Mouse (Mus musculus) heart, adult 9 months (tissue): ENCODE results near the gene Vipr1.
"Not testable (repeated sequence)": the region's sequence is repeated elsewhere in the genome, so short reads cannot be mapped to it uniquely, and the experiment has no call there.

ENCODE experiments used
- DNase-seq, 2 experiments: peaks; one replicate each; pipeline ENCODE4 v3.0.0; 2022; ENCODE audit warnings: low spot score in 2 of 2

Vipr1 gene

GRCm38 (mm10) chr9:121642401-121643181 is at the start of gene Vipr1:
Gene Vipr1 (plus strand): TSS chr9:121642716.
- DNase-seq = no peak

GRCm38 (mm10) chr9:121592948-121593550 is 49.5 kb upstream of the Vipr1 start:
- DNase-seq = peak in 1 of 2 experiments; percentile 20

- DNase-seq = not testable (repeated sequence)
Observed at GRCm38 (mm10) chr9:121593768-121594167, 48.7 kb upstream of the Vipr1 start.

GRCm38 (mm10) chr9:121594771-121595170 is 47.7 kb upstream of the Vipr1 start:
- DNase-seq = no peak

GRCm38 (mm10) chr9:121598106-121598505 is 44.4 kb upstream of the Vipr1 start:
- no peak for DNase-seq

- DNase-seq = no peak
Observed at GRCm38 (mm10) chr9:121599551-121599950, 43.0 kb upstream of the Vipr1 start.

GRCm38 (mm10) chr9:121600201-121600860 is 42.2 kb upstream of the Vipr1 start:
- no peak for DNase-seq

- no peak for DNase-seq
Observed at GRCm38 (mm10) chr9:121600861-121601427, 41.6 kb upstream of the Vipr1 start.

- DNase-seq = no peak
Observed at GRCm38 (mm10) chr9:121602381-121602780, 40.1 kb upstream of the Vipr1 start.

GRCm38 (mm10) chr9:121605414-121606278 is 36.9 kb upstream of the Vipr1 start:
- DNase-seq = peak; percentile 38 to 64

GRCm38 (mm10) chr9:121606498-121607096 is 35.9 kb upstream of the Vipr1 start:
- DNase-seq = no peak

GRCm38 (mm10) chr9:121609381-121609780 is 33.1 kb upstream of the Vipr1 start:
- DNase-seq = no peak

- DNase-seq = no peak
Observed at GRCm38 (mm10) chr9:121613192-121613591, 29.3 kb upstream of the Vipr1 start.

- DNase-seq = no peak
Observed at GRCm38 (mm10) chr9:121614241-121614757, 28.2 kb upstream of the Vipr1 start.

GRCm38 (mm10) chr9:121616471-121616870 is 26.0 kb upstream of the Vipr1 start:
- DNase-seq = no peak

GRCm38 (mm10) chr9:121619441-121619840 is 23.1 kb upstream of the Vipr1 start:
- DNase-seq = no peak

GRCm38 (mm10) chr9:121623235-121623634 is 19.3 kb upstream of the Vipr1 start:
- no peak for DNase-seq

- DNase-seq = no peak
Observed at GRCm38 (mm10) chr9:121624920-121625319, 17.6 kb upstream of the Vipr1 start.

GRCm38 (mm10) chr9:121630627-121631026 is 11.9 kb upstream of the Vipr1 start:
- no peak for DNase-seq

- DNase-seq = peak; percentile 24 to 41
Observed at GRCm38 (mm10) chr9:121631946-121632345, 10.6 kb upstream of the Vipr1 start.

- DNase-seq = no peak
Observed at GRCm38 (mm10) chr9:121632891-121633290, 9.6 kb upstream of the Vipr1 start.
